Mouse (Mus musculus): ENCODE results near the gene Gm9970. TPM values are rescaled to one million over a fixed set of nuclear protein-coding genes. Genes with fewer than 3 reads are reported as not detected.
"Not testable (repeated sequence)": the region's sequence is repeated elsewhere in the genome, so short reads cannot be mapped to it uniquely, and the experiment has no call there.

Gm9970 gene
- polyA plus RNA-seq, 1 experiment = not detected

DNA sequence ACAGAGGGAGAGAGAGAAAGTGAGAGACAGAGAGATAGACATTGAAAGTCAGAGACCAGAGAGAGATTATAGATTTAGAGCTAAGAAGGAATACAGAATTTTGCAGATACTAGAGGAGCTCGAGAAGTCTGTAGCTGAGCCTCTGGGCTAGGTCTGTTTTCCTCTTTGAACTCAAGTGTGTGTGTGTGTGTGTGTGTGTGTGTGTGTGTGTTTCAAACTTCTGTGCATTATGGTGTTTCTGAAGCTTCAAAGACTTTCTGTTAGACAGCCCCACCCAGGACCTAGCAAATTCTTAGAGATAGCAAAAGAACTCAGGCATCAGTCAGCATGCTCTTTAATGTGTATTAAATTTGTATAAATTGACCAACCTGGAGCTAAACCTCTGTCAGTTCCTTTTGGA lies 14.4 kb downstream of the Gm9970 start:
- DNase-seq (ENCODE audit: extremely low spot score in 1 of 2, low spot score in 1 of 2) = no peak

DNA sequence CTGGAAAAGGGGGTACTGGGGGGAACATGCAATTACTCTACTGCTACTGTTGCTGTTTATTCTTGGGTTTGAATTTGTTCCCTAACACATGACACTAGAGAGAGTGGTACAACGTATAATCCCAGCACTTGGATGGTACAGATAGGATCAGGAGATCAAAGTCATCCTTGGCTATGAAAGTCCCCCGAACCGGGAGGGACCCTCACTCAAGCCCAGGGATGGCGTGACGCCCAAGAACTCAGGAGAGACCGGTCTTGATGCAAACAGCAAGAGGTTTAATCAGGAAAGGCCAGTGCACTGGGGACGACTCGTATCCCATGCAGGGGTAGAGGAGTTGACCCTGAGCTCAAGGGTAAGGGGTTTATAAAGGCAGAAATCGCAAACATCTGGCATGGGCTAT lies 18.3 kb downstream of the Gm9970 start:
- DNase-seq (ENCODE audit: extremely low spot score in 1 of 2, low spot score in 1 of 2) = no peak

DNA sequence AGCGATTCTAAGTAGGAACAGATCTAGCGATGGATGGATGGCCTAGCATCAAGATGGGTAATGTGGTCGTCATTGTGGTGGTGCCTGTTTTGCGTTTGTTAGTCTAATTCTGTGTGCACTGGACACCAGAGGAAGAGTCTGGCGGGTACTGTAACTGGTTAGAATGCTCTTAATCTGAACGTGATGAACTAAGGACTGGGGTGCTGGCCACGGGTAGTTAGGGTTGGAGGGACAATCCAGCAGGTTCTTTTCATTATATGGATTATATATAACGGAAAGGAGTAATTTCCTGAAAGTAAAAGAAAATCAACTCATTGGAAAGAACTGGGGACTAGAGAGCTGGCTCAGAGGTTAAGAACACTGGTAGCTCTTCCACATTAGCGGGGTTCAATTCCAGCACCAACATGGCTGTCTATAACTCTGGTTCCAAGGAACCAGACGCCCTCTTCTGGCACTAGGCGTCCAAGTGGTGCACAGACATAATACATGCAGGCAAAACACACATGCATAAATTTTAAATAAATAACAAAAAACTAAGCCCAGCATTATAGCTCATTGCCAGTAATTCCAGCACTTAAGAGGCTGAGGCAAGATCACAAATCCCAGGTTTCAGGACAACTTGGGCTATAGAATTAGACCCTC lies 19.6 kb downstream of the Gm9970 start:
- no peak for DNase-seq (ENCODE audit: extremely low spot score in 1 of 2, low spot score in 1 of 2)

DNA sequence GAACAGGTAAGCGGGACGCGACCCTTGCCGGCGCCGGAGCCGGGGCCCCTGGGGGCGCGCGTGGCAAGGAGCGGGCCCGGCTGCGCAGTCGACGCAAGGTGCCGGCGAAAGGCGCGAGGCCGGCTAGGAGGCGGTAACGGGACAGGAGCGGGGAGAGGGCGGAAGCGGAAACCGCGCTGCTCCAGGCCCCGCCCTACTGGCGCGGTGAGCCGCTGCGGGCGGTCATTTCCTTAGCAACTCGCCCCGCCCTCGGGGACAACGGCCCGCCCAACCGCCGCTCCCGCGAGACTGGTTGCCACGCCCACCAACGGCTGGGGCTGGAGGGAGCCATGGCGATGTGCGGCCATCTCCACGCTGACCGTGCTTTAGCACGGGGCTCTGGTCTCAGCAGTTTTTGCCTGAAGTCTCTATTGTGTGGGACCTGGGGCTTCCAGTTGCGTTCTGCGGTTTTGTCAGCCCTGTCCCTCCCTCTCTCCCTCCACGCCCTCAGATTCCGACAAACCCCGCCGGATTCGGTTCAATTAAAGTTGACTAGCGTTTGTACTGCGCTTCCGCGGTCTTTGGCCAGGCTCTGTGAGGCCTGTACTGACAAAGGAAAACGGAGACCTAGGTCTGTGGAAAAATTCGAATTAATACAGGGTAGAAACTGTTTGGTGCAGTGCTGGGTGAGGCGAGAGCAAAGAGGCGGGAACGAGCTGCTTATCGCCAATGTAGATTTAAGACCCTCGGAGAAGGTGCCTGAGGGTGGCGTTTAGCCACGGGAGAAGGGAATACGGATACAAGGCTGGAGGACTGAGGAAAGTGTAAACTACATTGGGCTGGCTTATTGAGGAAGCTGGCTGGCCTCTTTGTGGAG lies 20.4 kb downstream of the Gm9970 start, which contains the start of gene Ppm1g:
Ppm1g (minus strand) TSS at position 240 of the 856 bp plus-strand sequence.
- DNase-seq (ENCODE audit: extremely low spot score in 1 of 2, low spot score in 1 of 2) = peak; percentile 87 to 96

DNA sequence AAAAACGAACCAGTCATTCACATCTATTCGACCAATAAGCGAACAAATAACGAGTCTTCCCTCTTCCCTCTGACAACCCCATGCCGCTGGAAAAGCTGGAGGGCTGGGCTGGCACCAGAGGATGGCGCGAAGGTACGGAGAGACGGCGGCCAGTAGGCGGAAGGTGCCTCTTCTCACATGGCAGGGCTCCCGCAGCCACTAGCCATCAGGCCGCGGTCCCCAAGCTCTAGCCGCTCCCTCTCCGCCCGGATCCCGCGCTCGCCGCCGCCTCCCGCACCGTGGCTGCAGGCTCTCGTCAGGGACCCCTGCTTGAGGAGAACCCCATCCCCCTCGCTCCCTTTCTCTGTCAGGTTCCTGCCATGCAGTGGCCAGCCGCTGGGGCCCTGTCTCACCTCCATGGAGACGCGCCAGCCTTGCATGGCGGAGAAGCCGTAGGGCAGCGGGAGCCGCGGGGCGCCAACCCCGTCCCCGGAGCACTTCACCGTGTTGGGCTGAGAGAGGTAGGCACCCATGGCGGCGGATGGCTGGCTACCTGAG lies 21.1 kb downstream of the Gm9970 start:
- peak in 1 of 2 experiments; percentile 50 for DNase-seq (ENCODE audit: extremely low spot score in 1 of 2, low spot score in 1 of 2)

DNA sequence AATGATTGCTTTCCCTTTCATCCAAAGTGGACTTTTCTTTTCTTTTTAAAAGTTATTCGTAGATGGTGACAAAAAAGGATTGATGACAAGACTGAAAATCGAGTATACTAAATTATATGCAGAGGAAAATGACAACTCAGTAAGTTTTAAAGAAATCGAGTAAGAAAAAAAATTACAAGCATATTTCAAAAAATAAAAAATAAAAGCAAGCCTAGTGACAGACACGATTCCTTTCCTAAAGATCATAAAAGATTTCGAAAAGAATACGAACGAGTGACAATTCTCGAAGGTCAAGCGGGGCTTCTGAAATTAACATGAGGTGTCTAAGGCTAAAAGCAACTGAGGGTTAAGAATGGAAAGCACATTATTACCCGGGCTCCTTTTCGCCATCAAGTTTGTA lies 21.6 kb downstream of the Gm9970 start:
- no peak for DNase-seq (ENCODE audit: extremely low spot score in 1 of 2, low spot score in 1 of 2)

DNA sequence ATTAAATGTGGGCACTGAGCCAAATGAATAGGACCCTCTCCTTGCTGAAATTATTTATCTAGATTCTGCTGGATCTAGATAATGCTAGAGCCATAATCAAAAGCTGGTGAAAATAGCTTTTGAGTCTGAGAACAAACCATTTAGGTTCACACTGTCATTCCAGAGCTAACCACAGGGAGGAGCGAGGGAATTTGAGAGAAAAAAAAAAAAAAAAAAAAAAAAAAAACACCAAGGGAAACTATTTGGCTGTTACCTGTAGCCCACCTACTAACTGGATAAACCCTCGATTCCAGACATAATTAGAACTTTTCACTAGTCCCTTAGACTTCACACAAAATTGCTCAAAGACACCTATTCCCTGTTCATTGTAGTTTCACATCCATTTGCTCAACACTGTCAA lies 22.0 kb downstream of the Gm9970 start:
- no peak for DNase-seq (ENCODE audit: extremely low spot score in 1 of 2, low spot score in 1 of 2)

DNA sequence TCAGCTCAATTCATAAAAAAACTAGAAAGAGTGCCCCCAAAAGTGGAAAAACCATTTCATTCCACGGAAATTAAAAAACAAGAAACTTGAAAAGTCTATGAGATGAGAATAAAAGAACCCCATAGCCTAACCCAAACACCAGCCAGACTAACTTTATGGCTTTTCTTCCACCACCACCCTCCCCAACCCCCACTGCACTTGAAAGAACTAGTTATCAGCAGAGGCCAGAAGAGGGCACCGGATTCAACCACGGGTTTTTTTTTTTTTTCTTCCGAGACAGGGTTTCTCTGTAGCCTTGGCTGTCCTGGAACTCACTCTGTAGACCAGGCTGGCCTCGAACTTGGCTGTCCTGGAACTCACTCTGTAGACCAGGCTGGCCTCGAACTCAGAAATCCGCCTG lies 22.7 kb downstream of the Gm9970 start:
- no peak for DNase-seq (ENCODE audit: extremely low spot score in 1 of 2, low spot score in 1 of 2)

DNA sequence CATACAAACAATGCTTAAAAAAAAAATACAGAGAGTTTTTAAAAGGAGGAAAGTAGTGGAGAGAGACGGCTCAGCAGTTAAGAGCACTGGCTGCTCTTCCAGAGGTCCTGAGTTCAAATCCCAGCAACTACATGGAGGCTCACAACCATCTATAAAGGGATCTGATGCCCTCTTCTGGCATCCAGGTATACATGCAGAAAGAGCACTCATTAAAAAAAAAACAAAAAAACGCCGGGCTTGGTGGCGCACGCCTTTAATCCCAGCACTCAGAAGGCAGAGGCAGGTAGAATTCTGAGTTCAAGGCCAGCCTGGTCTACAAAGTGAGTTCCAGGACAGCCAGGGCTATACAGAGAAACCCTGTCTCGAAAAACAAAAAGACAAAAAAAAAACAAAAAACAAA lies 24.5 kb downstream of the Gm9970 start:
- DNase-seq (ENCODE audit: extremely low spot score in 1 of 2, low spot score in 1 of 2) = not testable (repeated sequence)

DNA sequence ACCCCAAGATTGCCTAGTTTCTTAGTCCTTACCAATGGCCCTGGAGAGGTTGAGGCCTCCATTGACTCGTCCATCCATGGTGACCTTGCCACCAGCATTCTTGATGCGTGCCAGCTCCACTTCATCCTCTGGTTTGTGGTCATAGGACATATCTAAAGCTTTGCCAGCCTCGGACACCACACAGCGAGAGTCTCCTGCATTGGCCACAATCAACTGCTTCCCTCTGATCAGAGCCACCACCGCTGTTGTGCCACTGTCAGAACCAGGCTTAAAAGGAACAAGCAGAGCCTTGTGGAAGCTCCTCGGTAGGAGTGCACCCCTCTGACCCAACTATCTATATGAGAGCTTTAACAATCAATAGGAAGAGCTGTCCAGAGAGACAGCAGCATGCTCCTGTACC lies 36.6 kb downstream of the Gm9970 start:
- DNase-seq (ENCODE audit: extremely low spot score in 1 of 2, low spot score in 1 of 2) = no peak

DNA sequence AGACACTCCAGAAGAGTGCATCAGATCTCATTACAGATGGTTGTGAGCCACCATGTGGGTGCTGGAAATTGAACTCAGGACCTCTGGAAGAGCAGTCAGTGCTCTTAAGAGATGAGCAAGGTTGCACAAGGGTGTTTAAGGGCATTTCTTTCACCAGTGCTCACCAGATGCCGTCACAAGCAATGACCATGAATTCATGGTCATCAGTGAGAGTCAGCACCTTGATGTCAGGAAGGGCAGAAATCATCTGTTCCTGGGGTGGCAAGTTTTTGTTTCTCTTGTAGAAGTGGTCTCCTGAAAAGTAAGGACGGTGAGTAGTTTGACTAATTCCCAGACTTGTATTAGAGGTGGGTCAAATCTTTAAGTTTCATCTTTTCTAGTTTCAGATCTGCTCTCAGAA lies 37.2 kb downstream of the Gm9970 start:
- DNase-seq (ENCODE audit: extremely low spot score in 1 of 2, low spot score in 1 of 2) = no peak

DNA sequence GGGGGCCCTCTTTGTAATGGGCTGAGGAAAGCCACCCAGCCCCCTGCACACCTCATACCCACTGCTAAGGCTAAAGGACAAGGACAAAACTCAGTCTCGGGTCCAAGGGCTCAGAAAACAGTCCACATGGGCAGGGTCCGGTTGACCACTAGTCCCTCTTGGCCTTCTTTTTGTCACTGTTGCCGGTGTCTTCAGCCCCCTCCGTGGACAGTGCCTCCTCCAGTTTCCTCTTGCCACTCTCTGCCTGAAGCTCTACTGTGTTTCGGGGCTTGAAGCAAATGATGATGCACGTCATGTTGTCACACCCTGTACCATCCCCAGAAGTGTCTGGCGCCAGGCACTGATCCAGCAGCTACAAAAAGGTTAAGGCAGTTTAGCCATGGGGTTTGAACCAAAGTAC lies 38.1 kb downstream of the Gm9970 start:
- no peak for DNase-seq (ENCODE audit: extremely low spot score in 1 of 2, low spot score in 1 of 2)

DNA sequence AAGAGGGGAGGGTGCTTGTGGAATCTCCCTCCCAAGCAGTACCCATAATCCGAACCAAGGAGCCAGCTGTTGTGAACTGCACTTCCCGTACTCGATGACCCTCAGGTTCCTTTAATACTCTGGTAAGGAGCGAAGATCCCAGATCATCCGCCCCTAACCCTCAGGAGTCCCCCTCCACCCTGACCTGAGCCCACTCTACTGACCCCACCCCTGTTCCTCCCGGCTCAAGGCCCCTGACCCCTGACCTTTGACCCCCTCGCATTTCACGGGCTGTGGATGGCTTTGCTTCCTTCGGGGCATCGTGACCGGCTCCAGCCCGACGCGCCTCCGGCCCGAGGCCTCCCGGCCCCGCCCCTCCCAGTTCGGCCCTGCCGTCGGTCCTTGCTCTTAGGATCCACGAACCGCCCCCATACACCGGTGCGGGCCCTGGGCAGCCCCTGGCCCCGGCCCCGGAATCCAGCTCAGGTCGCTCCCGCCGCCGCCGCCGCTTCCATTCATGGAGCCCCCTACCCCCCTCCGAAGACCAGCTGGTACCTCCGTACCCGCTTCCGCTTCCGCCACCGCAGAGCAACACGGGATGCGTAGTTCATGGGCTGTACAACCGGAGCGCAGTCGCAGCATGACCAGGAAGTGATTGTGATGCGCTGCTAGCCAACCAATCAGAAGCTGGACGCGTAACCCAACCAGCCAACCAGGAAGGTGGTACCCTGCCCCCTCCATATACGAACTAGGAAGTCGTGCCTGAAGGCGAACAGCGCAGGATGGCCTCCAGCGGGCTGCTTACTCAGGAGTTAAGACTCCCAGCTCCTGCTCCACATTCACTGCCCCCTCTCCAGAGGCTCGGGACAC lies 39.1 kb downstream of the Gm9970 start, which contains the start of gene Zfp513:
Zfp513 (minus strand) TSS at position 562 of the 849 bp plus-strand sequence.
- DNase-seq (ENCODE audit: extremely low spot score in 1 of 2, low spot score in 1 of 2) = peak; percentile 98 to 99

DNA sequence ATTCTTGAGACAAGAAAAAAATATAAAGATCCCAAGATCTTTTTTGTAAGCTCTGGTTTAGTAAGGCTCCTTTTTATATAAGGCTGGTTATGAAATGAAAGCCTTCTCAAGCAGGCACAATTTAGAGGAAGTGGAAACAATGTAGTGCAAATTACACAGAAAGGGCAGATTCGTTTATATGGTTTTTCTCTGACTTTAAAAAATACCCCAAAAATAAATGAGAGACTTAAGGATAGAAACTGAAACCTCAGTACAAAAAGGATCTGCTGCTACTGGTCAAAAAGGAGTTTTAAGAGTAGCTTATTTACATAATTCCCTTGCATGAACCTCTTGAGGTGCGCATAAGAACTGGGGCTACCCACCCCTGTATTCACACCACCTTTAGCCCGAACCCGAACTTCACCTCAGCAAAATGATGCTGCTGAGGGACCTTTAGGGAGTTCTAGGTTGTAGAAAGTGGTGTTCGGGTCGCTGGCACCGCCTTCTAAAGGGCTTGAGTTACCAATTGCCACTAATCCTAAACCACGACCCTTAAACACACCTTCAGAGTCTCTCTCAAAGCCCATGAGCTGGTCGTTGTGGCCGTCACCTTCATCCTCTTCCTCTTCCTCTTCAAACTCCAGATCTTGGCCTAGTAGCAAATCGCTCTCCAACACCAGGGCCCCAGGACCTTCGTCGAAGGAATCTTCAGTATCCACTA lies 39.8 kb downstream of the Gm9970 start:
- DNase-seq (ENCODE audit: extremely low spot score in 1 of 2, low spot score in 1 of 2) = no peak

DNA sequence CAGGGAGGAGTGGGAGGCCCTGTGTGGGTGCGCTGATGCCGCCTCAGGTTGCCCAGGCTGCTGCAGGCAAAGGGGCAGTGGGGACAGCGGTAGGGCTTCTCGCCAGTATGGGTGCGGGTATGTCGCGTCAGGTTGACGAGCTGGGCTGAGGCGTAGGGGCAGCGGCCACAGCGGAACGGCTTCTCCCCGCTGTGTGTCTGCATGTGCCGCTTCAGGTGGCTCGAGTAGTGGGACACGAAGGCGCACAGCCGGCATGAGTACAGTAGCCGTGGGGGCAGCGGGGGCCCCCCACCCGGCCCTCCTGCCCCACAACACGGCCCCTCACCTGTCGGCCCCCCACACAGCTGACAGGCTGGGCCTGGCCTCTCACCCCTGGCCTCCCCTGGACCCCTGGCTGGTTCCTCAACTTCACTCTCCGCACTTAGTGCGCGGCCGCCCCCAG lies 40.7 kb downstream of the Gm9970 start:
- no peak for DNase-seq (ENCODE audit: extremely low spot score in 1 of 2, low spot score in 1 of 2)

DNA sequence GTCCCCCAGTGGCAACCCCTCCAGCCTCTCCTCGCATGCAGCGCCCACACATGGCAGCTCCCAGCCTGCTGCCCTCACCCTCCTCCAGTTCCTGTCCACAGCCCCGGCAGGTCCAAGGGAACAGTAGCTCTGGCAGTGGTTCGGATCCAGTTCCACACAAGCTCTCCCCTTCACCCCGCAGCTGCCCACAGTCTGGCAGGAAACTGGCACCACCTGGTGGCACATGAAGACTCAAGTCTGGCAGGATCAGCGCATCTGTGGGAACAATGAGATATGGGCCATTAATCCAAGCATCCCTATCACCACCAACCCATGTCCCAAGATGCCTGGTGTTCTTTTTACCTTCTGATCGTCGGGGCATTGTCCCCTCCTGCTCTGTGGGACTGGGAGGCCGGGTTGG lies 41.1 kb downstream of the Gm9970 start:
- DNase-seq (ENCODE audit: extremely low spot score in 1 of 2, low spot score in 1 of 2) = no peak

DNA sequence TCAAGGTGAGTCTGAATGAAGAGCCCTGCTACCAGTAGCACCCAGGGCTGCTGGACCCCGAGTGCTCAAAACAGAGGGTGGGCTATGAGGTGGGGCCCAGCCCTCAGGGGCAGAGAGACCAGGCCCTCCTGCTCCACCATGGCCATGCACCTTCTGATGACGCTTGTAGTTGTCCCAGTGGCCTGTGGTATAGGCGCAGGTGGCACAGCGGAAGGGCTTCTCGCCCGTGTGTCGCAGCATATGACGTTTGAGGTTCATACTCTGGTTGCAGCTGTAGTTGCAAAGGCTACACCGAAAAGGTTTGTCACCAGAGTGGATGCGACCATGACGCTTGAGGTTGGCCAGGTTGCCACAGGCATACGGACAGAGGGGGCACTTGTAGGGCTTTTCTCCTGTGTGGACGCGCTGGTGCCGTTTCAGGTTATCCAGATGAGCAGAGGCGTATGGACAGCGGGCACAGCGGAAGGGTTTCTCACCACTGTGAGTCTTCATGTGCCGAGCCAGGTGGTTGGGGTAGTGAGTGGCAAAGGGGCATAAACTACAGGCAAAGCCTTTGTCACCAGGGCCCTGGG lies 41.6 kb downstream of the Gm9970 start:
- DNase-seq (ENCODE audit: extremely low spot score in 1 of 2, low spot score in 1 of 2) = no peak

DNA sequence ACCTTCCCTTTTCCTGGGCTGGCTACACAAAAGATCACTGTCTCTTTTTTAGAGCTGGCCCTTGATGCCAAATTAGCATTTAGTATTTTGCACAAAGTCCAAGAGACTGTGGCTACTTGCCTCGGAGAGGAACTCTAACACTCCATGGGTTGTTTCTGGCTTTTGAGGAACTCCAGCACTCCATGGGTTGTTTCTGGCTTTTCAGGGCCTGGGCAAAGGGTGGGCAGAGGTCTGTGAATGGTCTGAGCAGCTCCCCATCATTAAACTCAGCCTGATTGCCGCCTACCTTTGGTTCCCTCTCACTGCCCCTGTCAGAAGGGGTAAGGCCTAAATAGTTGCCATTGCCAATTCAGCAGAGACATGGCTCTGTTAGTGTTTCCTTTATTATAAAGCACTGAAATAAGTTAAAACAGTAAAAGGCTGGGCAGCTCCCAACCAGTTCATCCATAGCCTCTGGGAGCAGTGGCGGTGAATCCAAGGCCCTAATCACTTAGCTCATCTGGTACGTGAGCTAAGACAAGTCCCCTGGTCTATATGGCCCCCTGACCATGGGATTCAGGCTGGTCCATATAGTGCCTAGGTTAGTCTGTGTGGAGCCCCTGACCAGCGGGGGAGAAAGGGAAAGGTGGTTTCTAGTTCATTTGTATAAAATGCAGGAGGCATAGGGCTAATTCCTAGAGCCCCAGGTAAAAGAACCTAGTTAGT lies 42.3 kb downstream of the Gm9970 start:
- no peak for DNase-seq (ENCODE audit: extremely low spot score in 1 of 2, low spot score in 1 of 2)

DNA sequence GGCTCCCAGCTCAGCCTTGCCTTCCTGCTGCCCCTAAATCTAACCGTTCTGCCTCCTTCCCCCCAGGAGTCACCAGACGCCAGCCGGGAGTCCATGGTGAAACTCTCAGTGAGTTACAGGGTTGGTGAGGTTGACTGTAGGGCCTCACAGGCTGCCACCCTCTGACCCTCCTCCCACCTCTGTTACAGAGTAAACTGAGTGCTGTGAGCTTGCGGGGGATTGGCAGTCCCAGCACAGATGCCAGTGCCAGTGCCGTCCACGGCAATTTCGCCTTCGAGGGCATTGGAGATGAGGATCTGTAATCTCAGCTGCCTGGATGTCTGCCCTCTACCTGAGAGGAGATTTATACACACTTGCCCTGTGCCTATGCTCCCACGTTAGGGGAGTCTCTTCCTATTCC lies 42.9 kb downstream of the Gm9970 start:
- no peak for DNase-seq (ENCODE audit: extremely low spot score in 1 of 2, low spot score in 1 of 2)
